Mouse (Mus musculus) erythroblast, adult 5-6 weeks (primary cell): ENCODE data around the gene Nop53. TPM values are rescaled to one million over a fixed set of nuclear protein-coding genes. Genes with fewer than 3 reads are reported as not detected.

Source experiments
- total RNA-seq, 2 experiments: library from RNA; stranded (forward) in 1 of 2; stranded (reverse) in 1 of 2; fragments of 150-400 nt in 1 of 2; fragments of 200-764, 138-1000 nt in 1 of 2; gene quantifications; 2 replicates each; pipeline versions ENCODE4 v1.2.3 to v1.2.4; 2015 to 2017; ENCODE audit warnings: low replicate concordance in 2 of 2

The Nop53 gene
- total RNA-seq, 2 experiments from 2014 or later, result 14.6 to 75.8 TPM

Other genes with a start within 250 kb of the Nop53 start
- not detected in 2 replicates for gene Obox5, start 195.9 kb downstream of the Nop53 start, total RNA-seq (2015; ENCODE audit: low replicate concordance)
- not detected in 2 replicates for gene Obox5, start 195.9 kb downstream of the Nop53 start, total RNA-seq (2017; ENCODE audit: low replicate concordance)
- not detected in 2 replicates for gene Obox6, start 106.4 kb downstream of the Nop53 start, total RNA-seq (2015; ENCODE audit: low replicate concordance)
- not detected in 2 replicates for gene Obox6, start 106.4 kb downstream of the Nop53 start, total RNA-seq (2017; ENCODE audit: low replicate concordance)
- not detected in 2 replicates for gene Crx, start 66.1 kb downstream of the Nop53 start, total RNA-seq (2015; ENCODE audit: low replicate concordance)
- not detected in 2 replicates for gene Crx, start 66.1 kb downstream of the Nop53 start, total RNA-seq (2017; ENCODE audit: low replicate concordance)
- not detected in 2 replicates for gene Crxos, start 63.5 kb downstream of the Nop53 start, total RNA-seq (2015; ENCODE audit: low replicate concordance)
- not detected in 2 replicates for gene Crxos, start 63.5 kb downstream of the Nop53 start, total RNA-seq (2017; ENCODE audit: low replicate concordance)
- gene Selenow, start 23.7 kb downstream of the Nop53 start, total RNA-seq (2015; ENCODE audit: low replicate concordance), result 36.8 and 50.1 TPM in 2 replicates
- gene Selenow, start 23.7 kb downstream of the Nop53 start, total RNA-seq (2017; ENCODE audit: low replicate concordance), result 7.5 and 11.2 TPM in 2 replicates
- gene Ehd2, start 21.5 kb upstream of the Nop53 start, total RNA-seq (2015; ENCODE audit: low replicate concordance), result 0.21 and 0.58 TPM in 2 replicates
- gene Ehd2, start 21.5 kb upstream of the Nop53 start, total RNA-seq (2017; ENCODE audit: low replicate concordance), result 0.09 and 0.14 TPM in 2 replicates
- 6.5 and 20.9 TPM in 2 replicates for gene Bicra, start 101.8 kb upstream of the Nop53 start, total RNA-seq (2015; ENCODE audit: low replicate concordance)
- 0.14 and 2.2 TPM in 2 replicates for gene Bicra, start 101.8 kb upstream of the Nop53 start, total RNA-seq (2017; ENCODE audit: low replicate concordance)
- not detected in 2 replicates for gene Zfp541, start 115.7 kb upstream of the Nop53 start, total RNA-seq (2015; ENCODE audit: low replicate concordance)
- 0.28 TPM in 1 of 2 replicates, not detected in the other for gene Zfp541, start 115.7 kb upstream of the Nop53 start, total RNA-seq (2017; ENCODE audit: low replicate concordance)
- gene Napa, start 152.4 kb upstream of the Nop53 start, total RNA-seq (2015; ENCODE audit: low replicate concordance), result 106 and 149 TPM in 2 replicates
- gene Napa, start 152.4 kb upstream of the Nop53 start, total RNA-seq (2017; ENCODE audit: low replicate concordance), result 82.2 and 96.3 TPM in 2 replicates
- 2.3 and 2.5 TPM in 2 replicates for gene Kptn, start 173.8 kb upstream of the Nop53 start, total RNA-seq (2015; ENCODE audit: low replicate concordance)
- gene Kptn, start 173.8 kb upstream of the Nop53 start, total RNA-seq (2017; ENCODE audit: low replicate concordance), result 3.3 and 12.5 TPM in 2 replicates
- not detected in 2 replicates for gene Slc8a2, start 183.8 kb upstream of the Nop53 start, total RNA-seq (2015; ENCODE audit: low replicate concordance)
- not detected in 2 replicates for gene Slc8a2, start 183.8 kb upstream of the Nop53 start, total RNA-seq (2017; ENCODE audit: low replicate concordance)
- not detected in 2 replicates for gene Meis3, start 229.0 kb upstream of the Nop53 start, total RNA-seq (2015; ENCODE audit: low replicate concordance)
- gene Meis3, start 229.0 kb upstream of the Nop53 start, total RNA-seq (2017; ENCODE audit: low replicate concordance), result 0.28 and 1.7 TPM in 2 replicates